Mouse (Mus musculus): ENCODE data around the gene Rpp25l. TPM values are rescaled to one million over a fixed set of nuclear protein-coding genes. Genes with fewer than 3 reads are reported as not detected.
A peak's percentile ranks its signal among the peaks of the same experiment; 100 is the strongest.

The Rpp25l gene
- total and polyA plus RNA-seq, 3 experiments = 30.1 to 33.2 (median 32.3) TPM

DNA sequence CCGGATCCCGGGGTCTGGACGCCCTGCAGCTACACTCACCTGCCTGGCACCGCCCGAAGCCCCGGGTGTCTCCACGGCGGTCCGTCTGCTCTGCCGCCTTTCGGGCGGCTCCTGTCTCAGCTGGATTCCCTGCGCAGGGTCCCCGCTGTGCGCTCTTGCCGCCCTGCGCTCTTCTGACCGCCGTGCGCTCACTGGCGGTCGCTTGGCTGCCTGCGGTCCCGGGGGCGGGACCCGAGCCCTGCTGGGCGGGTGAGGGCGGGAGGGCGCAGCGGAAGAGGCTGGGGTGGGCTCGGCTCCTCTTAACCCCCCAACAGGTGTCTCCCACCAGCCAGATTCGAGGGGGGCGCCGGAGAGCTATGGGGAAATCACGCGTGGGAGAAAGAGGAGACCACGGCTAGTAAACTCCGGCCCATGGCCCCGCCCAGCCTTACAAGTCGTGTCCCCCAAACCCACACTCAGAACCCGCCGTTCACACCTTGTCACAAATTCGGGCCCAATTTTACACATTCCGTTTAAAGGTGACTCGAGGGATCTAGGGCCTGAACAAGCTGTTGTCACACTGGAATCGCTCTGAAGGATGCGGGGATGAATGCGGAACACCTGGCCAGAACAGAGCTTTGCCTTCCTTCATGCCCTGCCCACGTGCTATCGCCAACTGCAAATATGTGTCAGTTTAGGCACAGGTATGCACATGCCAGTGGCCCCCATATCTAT, 17.9 kb upstream of the Rpp25l start, which contains the start of gene Arid3c:
Gene Arid3c, minus strand, starts transcription at position 91 of the 714 bp plus-strand sequence.
- peak within 1 kb of the TSS; percentile 20; the same call in 1 of the 2 replicates for H3K4me3 ChIP-seq
- DNase-seq = no peak
- H3K79me2 ChIP-seq (replicated peaks; ENCODE audit: control insufficient read depth, insufficient read depth, low read length) = no peaks in the 10 kb centered on the region
- no peak within 1 kb of the TSS for H3K27ac ChIP-seq
- no peaks in the 10 kb centered on the region for H3K4me1 ChIP-seq (ENCODE audit: control insufficient read depth, insufficient read depth, low read length)
- H3K27me3 ChIP-seq (ENCODE audit: control insufficient read depth, insufficient read depth, low read length) = peaks cover 11% of the 10 kb centered on the region
- TF ChIP-seq POLR2A (IDR thresholded peaks at IDR 0.05; ENCODE audit: insufficient read depth, low read depth, low read length) = no peak
- TF ChIP-seq CTCF (IDR thresholded peaks at IDR 0.05) = no peak
- no peak for TF ChIP-seq EP300 (IDR thresholded peaks at IDR 0.05; ENCODE audit: insufficient read depth, low read depth, low read length)
- no peaks in the 10 kb centered on the region for H3K36me3 ChIP-seq (ENCODE audit: control insufficient read depth, insufficient read depth, low read length)
- 2% methylated on average over 47 of the region's 50 CpGs for WGBS
- no peak within 1 kb of the TSS for H3K9ac ChIP-seq (ENCODE audit: low read depth, low read length)
- intact Hi-C loops (cut with DNase I) = no loop called here

DNA sequence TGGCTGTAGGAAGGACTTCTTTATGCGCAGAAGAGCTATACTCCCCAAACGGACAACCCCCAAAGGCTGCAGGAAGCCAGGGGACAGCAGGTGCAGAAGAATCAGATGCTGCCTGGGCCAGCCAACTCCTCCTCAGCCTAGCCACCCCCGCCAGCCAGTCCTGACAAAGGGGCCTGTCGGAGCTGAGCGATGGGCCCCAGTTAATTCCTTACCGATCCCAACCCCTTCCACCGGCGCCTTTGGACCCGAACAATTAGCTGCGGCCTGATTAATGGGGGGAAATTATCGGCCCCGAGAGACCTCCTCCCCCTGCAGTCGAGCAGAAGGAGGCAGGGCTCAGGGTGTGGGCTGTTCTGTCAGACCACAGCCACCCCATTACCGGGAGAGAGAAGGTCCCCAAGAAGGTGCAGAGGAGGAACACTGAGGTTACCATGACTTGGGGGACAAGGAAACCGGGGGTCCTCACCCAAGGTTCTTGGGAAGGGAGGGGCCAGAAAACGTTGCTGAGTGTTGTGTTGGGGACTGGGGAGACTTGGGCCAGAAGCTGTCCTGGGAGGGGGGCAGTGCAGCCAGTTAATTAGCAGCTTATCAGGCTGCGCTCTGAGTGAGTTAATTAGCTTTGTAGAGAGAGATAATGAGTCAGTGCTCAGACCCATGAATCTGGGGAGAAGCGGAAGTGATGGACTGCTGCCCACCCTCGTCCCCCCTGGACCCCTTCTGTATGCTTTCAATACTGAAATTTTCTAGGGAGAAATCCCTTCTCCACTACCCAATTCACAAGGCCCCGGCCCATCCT, 13.7 kb upstream of the Rpp25l start:
- peaks cover 11% of the 10 kb centered on the region for H3K27me3 ChIP-seq (ENCODE audit: control insufficient read depth, insufficient read depth, low read length)
- intact Hi-C loops (cut with DNase I) = no loop called here
- TF ChIP-seq EP300 (IDR thresholded peaks at IDR 0.05; ENCODE audit: insufficient read depth, low read depth, low read length) (no peak), CTCF (IDR thresholded peaks at IDR 0.05) (no peak)
- peaks cover 3% of the 10 kb centered on the region for H3K4me1 ChIP-seq (ENCODE audit: control insufficient read depth, insufficient read depth, low read length)
- H3K36me3 ChIP-seq (ENCODE audit: control insufficient read depth, insufficient read depth, low read length) = no peaks in the 10 kb centered on the region; the same call in 1 of the 2 replicates
- H3K27ac ChIP-seq = no peak overlapping the region
- no peaks in the 10 kb centered on the region for H3K79me2 ChIP-seq (replicated peaks; ENCODE audit: control insufficient read depth, insufficient read depth, low read length)
- H3K9ac ChIP-seq (ENCODE audit: low read depth, low read length) = no peak overlapping the region
- DNase-seq = no peak
- WGBS = 22% methylated on average over 20 of the region's 20 CpGs
- H3K4me3 ChIP-seq = no peak overlapping the region

DNA sequence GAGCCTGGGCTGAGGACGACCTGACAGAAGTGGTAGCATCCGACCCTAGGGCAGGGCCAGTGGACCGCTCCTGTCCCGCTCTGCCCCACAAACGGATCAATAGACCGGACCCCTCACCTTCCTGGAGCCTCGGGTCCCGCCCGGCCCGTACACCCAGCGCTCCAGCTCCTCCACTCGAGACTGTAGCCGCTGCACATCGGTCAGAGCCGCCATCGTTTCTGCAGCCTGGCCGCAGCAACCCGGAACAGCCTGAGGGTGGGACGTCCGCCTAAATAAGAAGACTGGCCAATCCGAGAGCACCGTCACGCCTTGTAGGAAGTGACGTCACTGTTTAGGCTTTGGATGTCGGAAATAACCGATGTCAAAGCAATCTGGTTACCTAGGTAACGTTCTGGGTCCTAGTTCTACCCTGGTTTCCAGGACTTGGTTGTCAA, 9.6 kb upstream of the Rpp25l start, which contains the start of gene Dctn3:
Gene Dctn3, minus strand, starts transcription at position 253 of the 434 bp plus-strand sequence.
- peaks cover 6% of the 10 kb centered on the region for H3K27me3 ChIP-seq (ENCODE audit: control insufficient read depth, insufficient read depth, low read length)
- TF ChIP-seq POLR2A (IDR thresholded peaks at IDR 0.05; ENCODE audit: insufficient read depth, low read depth, low read length) = peak; percentile 92
- no peak for TF ChIP-seq CTCF (IDR thresholded peaks at IDR 0.05)
- DNase-seq = peak; percentile 85 to 91
- H3K4me1 ChIP-seq (ENCODE audit: control insufficient read depth, insufficient read depth, low read length) = peaks cover 4% of the 10 kb centered on the region
- H3K4me3 ChIP-seq = peak within 1 kb of the TSS; percentile 95
- peak within 1 kb of the TSS; percentile 94 for H3K9ac ChIP-seq (ENCODE audit: low read depth, low read length)
- H3K36me3 ChIP-seq (ENCODE audit: control insufficient read depth, insufficient read depth, low read length) = no peaks in the 10 kb centered on the region; the same call in 1 of the 2 replicates
- H3K79me2 ChIP-seq (replicated peaks; ENCODE audit: control insufficient read depth, insufficient read depth, low read length) = no peaks in the 10 kb centered on the region
- H3K27ac ChIP-seq = peak within 1 kb of the TSS; percentile 47
- intact Hi-C loops (cut with DNase I) = loop anchor here (2.0 kb wide), 1 partner anchor 14 kb away; no protein-coding TSS in a partner anchor
- under 1% methylated on average over 27 of the region's 27 CpGs for WGBS

DNA sequence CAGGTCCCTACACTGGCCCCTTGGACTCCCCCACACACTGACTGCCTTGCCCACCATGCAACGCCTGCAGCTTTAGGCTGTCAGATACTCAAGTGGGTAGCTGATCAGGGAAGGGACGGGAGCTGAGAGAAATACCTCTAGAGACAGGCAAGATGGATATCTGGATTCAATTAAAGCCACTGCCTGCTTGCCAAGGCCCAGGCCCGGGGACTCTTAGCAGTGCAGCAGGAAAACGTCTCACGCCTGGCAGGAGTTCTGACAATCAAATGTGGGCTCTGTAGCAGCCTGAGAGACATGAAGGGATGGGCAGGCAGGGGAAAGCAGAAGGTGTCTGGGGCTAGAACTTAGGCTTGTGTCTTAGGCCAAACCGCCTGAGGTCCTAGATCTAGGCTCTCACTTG, 3.5 kb upstream of the Rpp25l start:
- Histone ChIP-seq H3K36me3 (ENCODE audit: control insufficient read depth, insufficient read depth, low read length) (no peaks in the 10 kb centered on the region), H3K4me1 (ENCODE audit: control insufficient read depth, insufficient read depth, low read length) (peaks cover 5% of the 10 kb centered on the region), H3K27me3 (ENCODE audit: control insufficient read depth, insufficient read depth, low read length) (no peaks in the 10 kb centered on the region), H3K27ac (no peak overlapping the region), H3K9ac (ENCODE audit: low read depth, low read length) (no peak overlapping the region), H3K79me2 (replicated peaks; ENCODE audit: control insufficient read depth, insufficient read depth, low read length) (no peaks in the 10 kb centered on the region), H3K4me3 (no peak overlapping the region)
- intact Hi-C loops (cut with DNase I) = no loop called here
- WGBS = 69% methylated on average over 6 of the region's 6 CpGs
- TF ChIP-seq POLR2A (IDR thresholded peaks at IDR 0.05; ENCODE audit: insufficient read depth, low read depth, low read length) (no peak), CTCF (IDR thresholded peaks at IDR 0.05) (no peak), EP300 (IDR thresholded peaks at IDR 0.05; ENCODE audit: insufficient read depth, low read depth, low read length) (no peak)
- DNase-seq = no peak

DNA sequence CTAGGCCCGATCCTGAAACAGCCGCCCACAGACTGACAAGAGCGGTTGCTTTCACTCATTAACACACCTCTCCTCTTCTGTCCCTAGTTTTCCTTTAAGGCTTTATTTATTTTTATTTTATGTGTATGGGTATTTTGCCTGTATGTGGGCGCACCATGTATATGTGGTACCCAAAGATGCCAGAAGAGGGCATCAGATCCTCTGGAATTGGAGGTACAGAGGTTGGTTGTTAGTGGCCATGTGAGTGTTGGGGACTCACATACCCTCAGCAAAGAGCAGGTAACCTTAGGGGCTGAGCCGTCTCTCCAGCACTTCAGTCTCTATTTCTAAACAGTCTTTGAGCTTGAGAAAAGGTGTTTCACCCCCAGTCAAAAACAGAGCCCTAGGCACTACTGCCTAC, 2.3 kb upstream of the Rpp25l start:
- no peak overlapping the region for H3K4me3 ChIP-seq
- TF ChIP-seq CTCF (IDR thresholded peaks at IDR 0.05) (peak; percentile 71), EP300 (IDR thresholded peaks at IDR 0.05; ENCODE audit: insufficient read depth, low read depth, low read length) (no peak), POLR2A (IDR thresholded peaks at IDR 0.05; ENCODE audit: insufficient read depth, low read depth, low read length) (no peak)
- H3K27ac ChIP-seq = no peak overlapping the region
- H3K27me3 ChIP-seq (ENCODE audit: control insufficient read depth, insufficient read depth, low read length) = no peaks in the 10 kb centered on the region
- WGBS = 86% methylated on average over 5 of the region's 5 CpGs
- H3K9ac ChIP-seq (ENCODE audit: low read depth, low read length) = no peak overlapping the region
- H3K4me1 ChIP-seq (ENCODE audit: control insufficient read depth, insufficient read depth, low read length) = peaks cover 5% of the 10 kb centered on the region
- intact Hi-C loops (cut with DNase I) = no loop called here
- no peak for DNase-seq
- no peaks in the 10 kb centered on the region for H3K79me2 ChIP-seq (replicated peaks; ENCODE audit: control insufficient read depth, insufficient read depth, low read length)
- H3K36me3 ChIP-seq (ENCODE audit: control insufficient read depth, insufficient read depth, low read length) = no peaks in the 10 kb centered on the region

DNA sequence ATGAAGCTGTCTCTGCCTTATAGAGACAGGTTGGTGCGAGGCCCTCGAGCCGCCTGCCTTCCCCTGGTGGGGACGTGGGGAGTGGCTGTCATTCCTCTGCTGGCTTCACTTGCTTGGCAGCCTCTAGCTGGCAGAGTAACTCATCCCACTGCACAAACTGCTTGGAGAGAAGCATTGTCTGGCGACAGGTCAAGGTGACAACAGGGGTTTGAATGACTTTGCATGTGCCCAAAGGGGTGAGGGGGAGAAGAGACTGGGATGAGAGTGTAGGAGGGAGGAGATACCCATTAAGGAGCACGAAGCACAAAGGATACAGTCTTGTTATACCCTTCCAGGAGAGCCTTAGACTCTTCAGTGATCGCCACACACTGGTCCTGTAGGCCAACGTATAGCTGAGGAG, 1.7 kb upstream of the Rpp25l start:
- intact Hi-C loops (cut with DNase I) = no loop called here
- Histone ChIP-seq H3K36me3 (ENCODE audit: control insufficient read depth, insufficient read depth, low read length) (no peaks in the 10 kb centered on the region), H3K27me3 (ENCODE audit: control insufficient read depth, insufficient read depth, low read length) (no peaks in the 10 kb centered on the region), H3K79me2 (replicated peaks; ENCODE audit: control insufficient read depth, insufficient read depth, low read length) (no peaks in the 10 kb centered on the region), H3K4me3 (no peak overlapping the region), H3K4me1 (ENCODE audit: control insufficient read depth, insufficient read depth, low read length) (peaks cover 5% of the 10 kb centered on the region), H3K27ac (no peak overlapping the region), H3K9ac (ENCODE audit: low read depth, low read length) (no peak overlapping the region)
- no peak for TF ChIP-seq CTCF (IDR thresholded peaks at IDR 0.05)
- TF ChIP-seq POLR2A (IDR thresholded peaks at IDR 0.05; ENCODE audit: insufficient read depth, low read depth, low read length) = no peak
- TF ChIP-seq EP300 (IDR thresholded peaks at IDR 0.05; ENCODE audit: insufficient read depth, low read depth, low read length) = no peak
- 63% methylated on average over 8 of the region's 8 CpGs for WGBS
- no peak for DNase-seq
